Mouse (Mus musculus) left cerebral cortex, adult 2 months (tissue): ENCODE measurements around the gene Ptges3l. TPM values are rescaled to one million over a fixed set of nuclear protein-coding genes. Genes with fewer than 3 reads are reported as not detected.
"Not testable (repeated sequence)": the region's sequence is repeated elsewhere in the genome, so short reads cannot be mapped to it uniquely, and the experiment has no call there.

Source experiments
- DNase-seq, 2 experiments: peaks; one replicate each; pipeline ENCODE4 v3.0.0; 2021 to 2022; ENCODE audit warnings: low spot score in 2 of 2, mixed read lengths in 1 of 2; ENCODE audit errors: extremely low spot score in 1 of 2
- H3K27ac ChIP-seq: fragments of 200-600 bp; 2 replicates; pipeline ENCODE4 v1.8.1; 2022
- H3K4me3 ChIP-seq: fragments of 200-600 bp; 2 replicates; pipeline ENCODE4 v1.8.1; 2022
- CTCF ChIP-seq: fragments of 200-600 bp; IDR thresholded peaks from 2 replicates; pipeline ENCODE4 v1.8.1; 2022; ENCODE audit warnings: antibody characterized with exemption, mild to moderate bottlenecking, moderate library complexity
- intact Hi-C: fragments of 180-260 bp; cut with DNase I; formaldehyde crosslinking; loops from one replicate; pipeline ENCODE4 v1.15.1; 2025
- microRNA-seq, 2 experiments: library from miRNA; unstranded; fragments of <30 nt; microRNA quantifications; one replicate each; pipeline ENCODE4 v1.2.0; 2021
- total RNA-seq, 2 experiments: library from RNA; stranded (reverse); gene quantifications; 2 replicates each; pipeline ENCODE4 v1.2.3; 2021

Gene Ptges3l
- total RNA-seq, 2 experiments from 2014 or later: 2.3 to 4.2 TPM

GRCm38 (mm10) chr11:101395110-101395509 is 30.0 kb downstream of the Ptges3l start:
- DNase-seq: peak; percentile 59 to 68
- intact Hi-C loops: loop anchor here (1.0 to 5.0 kb wide), 2 partner anchors 72 to 183 kb away; no protein-coding TSS in a partner anchor
- no peak overlapping the region for H3K4me3 ChIP-seq
- H3K27ac ChIP-seq: no peak overlapping the region
- TF ChIP-seq CTCF: peak; percentile 91

- TF ChIP-seq CTCF: no peak
- intact Hi-C loops: no loop called here
- no peak overlapping the region for H3K4me3 ChIP-seq
- no peak for DNase-seq
- no peak overlapping the region for H3K27ac ChIP-seq
Measured at GRCm38 (mm10) chr11:101381817-101382216, 43.3 kb downstream of the Ptges3l start.

GRCm38 (mm10) chr11:101378926-101379325 is 46.2 kb downstream of the Ptges3l start:
- intact Hi-C loops: no loop called here
- no peak for TF ChIP-seq CTCF
- Histone ChIP-seq H3K4me3 (no peak overlapping the region), H3K27ac (no peak overlapping the region)
- no peak for DNase-seq

GRCm38 (mm10) chr11:101378196-101378595 is 46.9 kb downstream of the Ptges3l start:
- H3K4me3 ChIP-seq, H3K27ac ChIP-seq, intact Hi-C loops, DNase-seq: not testable (repeated sequence)

GRCm38 (mm10) chr11:101374421-101374938 is 50.7 kb downstream of the Ptges3l start:
- Histone ChIP-seq H3K27ac (no peak overlapping the region), H3K4me3 (no peak overlapping the region)
- no peak for DNase-seq
- intact Hi-C loops: no loop called here
- no peak for TF ChIP-seq CTCF

- intact Hi-C loops: no loop called here
- no peak for TF ChIP-seq CTCF
- Histone ChIP-seq H3K4me3 (no peak overlapping the region), H3K27ac (no peak overlapping the region)
- no peak for DNase-seq
Measured at GRCm38 (mm10) chr11:101370141-101370540, 55.0 kb downstream of the Ptges3l start.

Small RNA genes within 50 kb of the gene (microRNA-seq; reads per million reads assigned to microRNA genes)
- 1.2 to 1.9 reads per million in 2 experiments for gene Mir6929

Other genes with a start within 250 kb of the Ptges3l start
- under 1 TPM in 1 of 2 experiments, not detected in 1; 0.38 TPM for gene Ccr10, start 249.9 kb downstream of the Ptges3l start, total RNA-seq
- 10 to 100 TPM; 56.9 to 62.1 TPM for gene Ezh1, start 198.9 kb downstream of the Ptges3l start, total RNA-seq
- gene Ramp2, start 179.3 kb downstream of the Ptges3l start, total RNA-seq: 10 to 100 TPM; 35.7 to 40.8 TPM
- gene Vps25, start 171.6 kb downstream of the Ptges3l start, total RNA-seq: 10 to 100 TPM; 59.3 to 61.0 TPM
- 1 to 10 TPM; 4.5 to 8.0 TPM for gene Wnk4, start 164.8 kb downstream of the Ptges3l start, total RNA-seq
- under 1 TPM; 0.44 to 0.81 TPM for gene Cntd1, start 146.3 kb downstream of the Ptges3l start, total RNA-seq
- 10 to 100 TPM; 97.5 to 98.4 TPM for gene Coa3, start 146.2 kb downstream of the Ptges3l start, total RNA-seq
- 100 to 1,000 TPM; 210 to 218 TPM for gene Becn1, start 123.0 kb downstream of the Ptges3l start, total RNA-seq
- gene Psme3, start 109.1 kb downstream of the Ptges3l start, total RNA-seq: 100 to 1,000 TPM; 125 to 132 TPM
- 1 to 10 TPM; 7.2 to 9.4 TPM for gene Aoc2, start 100.3 kb downstream of the Ptges3l start, total RNA-seq
- gene Aoc3, start 94.7 kb downstream of the Ptges3l start, total RNA-seq: under 1 TPM; 0.63 TPM
- gene G6pc, start 57.8 kb downstream of the Ptges3l start, total RNA-seq: not detected
- 10 to 100 TPM; 43.8 to 47.1 TPM for gene Aarsd1, start 7.7 kb downstream of the Ptges3l start, total RNA-seq
- gene Gm27029, start 537 bp downstream of the Ptges3l start, total RNA-seq: 1 to 10 TPM; 7.1 to 9.9 TPM
- 10 to 100 TPM; 37.2 to 44.0 TPM for gene Rundc1, start 248 bp downstream of the Ptges3l start, total RNA-seq
- 10 to 100 TPM; 31.5 to 34.7 TPM for gene Rpl27, start 17.0 kb upstream of the Ptges3l start, total RNA-seq
- 1 to 10 TPM; 2.4 to 3.2 TPM for gene Ifi35, start 23.1 kb upstream of the Ptges3l start, total RNA-seq
- gene Rnd2, start 39.7 kb upstream of the Ptges3l start, total RNA-seq: 100 to 1,000 TPM; 141 to 159 TPM
- 10 to 100 TPM; 33.4 to 36.8 TPM for gene Vat1, start 40.9 kb upstream of the Ptges3l start, total RNA-seq
- gene Brca1, start 126.6 kb upstream of the Ptges3l start, total RNA-seq: under 1 TPM; 0.61 to 0.70 TPM
- gene Nbr1, start 126.8 kb upstream of the Ptges3l start, total RNA-seq: 100 to 1,000 TPM; 136 to 137 TPM
- 1 to 10 TPM; 1.3 to 1.9 TPM for gene Tmem106a, start 156.9 kb upstream of the Ptges3l start, total RNA-seq
- gene Gm11634, start 173.9 kb upstream of the Ptges3l start, total RNA-seq: not detected
- 1 to 10 TPM; 7.8 to 9.5 TPM for gene Rdm1, start 201.9 kb upstream of the Ptges3l start, total RNA-seq
- gene Arl4d, start 240.2 kb upstream of the Ptges3l start, total RNA-seq: 10 to 100 TPM; 33.5 to 50.4 TPM